Mouse (Mus musculus): ENCODE measurements around the gene Ak8.

The Ak8 gene

DNA sequence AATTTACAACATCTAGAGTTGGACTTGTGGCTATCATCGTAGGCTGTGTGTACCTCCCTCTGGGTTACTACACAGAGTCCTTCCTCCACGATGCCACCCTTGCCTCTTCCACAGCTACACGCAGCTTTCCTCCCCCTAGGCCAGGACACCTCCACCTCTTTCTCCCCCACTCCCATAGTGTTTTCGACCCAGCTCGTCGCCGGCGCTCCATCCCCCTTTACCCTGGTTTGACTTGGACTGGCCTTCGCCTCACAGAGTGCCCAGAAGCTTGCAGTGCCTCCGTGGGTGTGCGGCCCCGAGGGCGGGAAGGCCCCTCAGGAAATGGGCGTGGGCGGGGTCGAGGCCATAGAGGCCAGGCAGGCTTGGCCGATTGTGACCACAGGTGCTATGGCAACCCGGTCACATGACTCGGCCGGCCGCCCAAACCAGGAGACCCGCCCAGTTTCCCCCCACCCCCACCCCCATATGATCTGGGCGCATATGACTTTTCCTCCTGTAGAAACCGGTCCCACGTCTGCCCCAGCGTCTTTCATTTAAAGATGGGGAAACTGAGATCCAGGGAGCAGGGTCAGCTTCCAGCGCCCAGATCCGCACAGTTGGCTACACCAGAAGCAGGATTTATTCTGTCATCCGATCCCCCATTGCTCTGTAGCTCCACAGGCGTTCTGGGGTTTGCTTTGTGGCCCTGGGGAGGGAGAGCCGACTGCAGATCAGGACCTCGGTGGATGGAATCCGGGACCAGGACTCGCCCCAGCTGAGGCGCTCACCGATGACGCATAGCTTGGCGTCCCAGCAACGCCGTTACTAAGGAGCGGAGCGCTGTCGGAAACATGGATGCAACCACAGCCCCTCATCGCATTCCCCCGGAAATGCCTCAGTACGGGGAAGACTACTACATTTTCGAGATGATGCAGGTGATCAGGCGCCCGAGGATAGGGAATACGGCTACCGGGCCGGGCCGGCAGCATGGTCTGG is at the start of gene Ak8, which contains the start of gene Spaca9:
Gene Ak8, plus strand, starts transcription at position 804 of the 975 bp plus-strand sequence.
Gene Spaca9, minus strand, starts transcription at position 367 of the 975 bp plus-strand sequence.
- peak; percentile 94 for ATAC-seq (ENCODE audit: low TSS enrichment)

DNA sequence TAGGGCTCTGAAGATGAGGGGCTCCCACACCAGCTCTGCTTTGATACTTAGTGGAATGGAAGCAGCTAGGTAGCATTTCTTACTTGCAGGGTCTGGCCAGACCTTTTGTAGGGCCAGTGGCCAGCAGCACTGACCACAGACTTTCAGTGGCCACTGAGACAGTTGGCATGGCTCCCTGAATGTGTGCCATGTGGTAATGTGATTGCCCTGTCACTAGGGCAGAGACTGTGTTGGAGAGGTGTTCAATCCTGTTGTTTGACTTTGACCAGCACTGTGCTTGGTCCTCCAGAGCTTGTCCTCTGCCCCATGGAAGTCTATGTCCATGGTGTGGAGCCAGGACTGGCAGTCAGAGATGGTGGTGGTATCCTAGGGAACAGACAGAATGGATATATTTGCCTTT is 49.4 kb upstream of the Ak8 start:
- no peak for ATAC-seq (ENCODE audit: low TSS enrichment)

DNA sequence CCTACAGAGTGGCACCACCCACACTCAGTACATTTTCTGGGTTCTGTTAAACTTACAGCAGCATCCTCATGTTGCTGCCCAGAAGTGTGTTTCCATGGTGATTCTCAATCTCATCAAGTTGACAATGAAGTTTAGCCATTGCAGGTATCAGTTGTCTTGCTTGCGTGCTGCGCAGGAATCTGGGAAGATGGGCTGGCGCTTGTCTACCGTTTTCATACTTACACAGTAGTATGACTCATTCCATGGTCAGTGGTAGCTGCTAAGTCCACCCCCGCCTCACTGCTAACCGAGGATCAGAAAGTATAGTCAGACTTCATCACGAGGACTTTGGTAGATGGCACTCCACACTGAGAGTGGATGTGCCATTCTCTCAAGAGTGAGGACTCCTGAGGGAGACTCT is 46.6 kb upstream of the Ak8 start:
- ATAC-seq (ENCODE audit: low TSS enrichment): peak; percentile 97

DNA sequence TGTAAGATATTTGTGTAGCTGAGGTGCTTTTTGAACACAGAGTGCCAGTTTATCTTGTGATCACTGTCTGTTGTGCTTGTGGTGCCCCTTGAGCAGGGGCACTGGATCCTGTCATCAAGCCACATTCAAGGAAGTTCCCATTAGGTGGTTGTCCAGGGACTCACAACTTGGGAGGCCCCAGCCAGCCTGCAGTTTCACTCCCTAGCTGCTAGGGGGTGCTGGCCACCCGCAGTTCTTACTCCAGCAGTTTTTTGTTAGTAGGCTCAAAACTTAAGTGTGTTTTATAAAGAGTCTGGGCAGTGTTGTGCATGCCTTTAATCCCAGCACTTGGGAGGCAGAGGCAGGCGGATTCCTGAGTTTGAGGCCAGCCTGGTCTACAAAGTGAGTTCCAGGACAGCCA is 45.7 kb upstream of the Ak8 start:
- ATAC-seq (ENCODE audit: low TSS enrichment): no peak

DNA sequence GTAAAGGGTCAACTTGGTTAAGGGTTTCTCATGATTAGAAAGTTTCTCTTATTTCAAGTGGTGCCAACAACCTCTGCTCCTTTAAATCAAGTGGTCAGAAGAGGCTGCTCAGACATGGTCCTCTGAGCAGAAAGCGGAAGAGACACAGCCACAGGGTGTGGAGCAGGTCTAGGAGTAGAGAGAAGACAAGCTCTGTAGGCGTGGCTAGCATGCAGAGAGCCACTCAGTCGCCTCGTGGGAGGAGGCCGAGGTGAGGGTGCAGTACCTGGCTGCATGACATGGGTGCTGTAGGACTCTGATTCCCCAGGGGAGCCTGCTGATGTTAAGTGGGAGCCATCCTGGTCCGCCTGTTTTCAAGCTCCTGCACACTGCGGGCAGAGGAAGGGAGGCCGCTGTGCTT is 43.7 kb upstream of the Ak8 start:
- no peak for ATAC-seq (ENCODE audit: low TSS enrichment)

DNA sequence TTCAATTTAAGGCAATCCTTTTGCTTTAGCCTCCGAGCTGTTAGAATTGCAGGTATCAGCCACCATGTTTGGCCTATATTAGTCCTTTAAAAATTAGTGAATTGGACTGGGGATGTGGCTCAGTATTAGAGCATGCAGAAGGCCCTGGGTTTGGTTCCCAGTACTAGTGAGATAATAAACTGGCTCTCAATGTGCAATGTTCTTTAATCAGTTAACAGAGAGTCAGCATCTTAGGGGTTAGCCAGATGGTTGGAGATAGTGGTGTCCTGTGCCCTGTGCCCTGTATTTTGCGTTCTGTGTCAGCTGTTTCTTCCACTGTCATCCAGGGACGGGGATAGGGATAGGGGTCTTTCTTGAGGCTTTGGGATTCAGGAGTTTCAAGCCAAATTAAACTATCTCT is 37.1 kb upstream of the Ak8 start:
- ATAC-seq (ENCODE audit: low TSS enrichment): no peak

DNA sequence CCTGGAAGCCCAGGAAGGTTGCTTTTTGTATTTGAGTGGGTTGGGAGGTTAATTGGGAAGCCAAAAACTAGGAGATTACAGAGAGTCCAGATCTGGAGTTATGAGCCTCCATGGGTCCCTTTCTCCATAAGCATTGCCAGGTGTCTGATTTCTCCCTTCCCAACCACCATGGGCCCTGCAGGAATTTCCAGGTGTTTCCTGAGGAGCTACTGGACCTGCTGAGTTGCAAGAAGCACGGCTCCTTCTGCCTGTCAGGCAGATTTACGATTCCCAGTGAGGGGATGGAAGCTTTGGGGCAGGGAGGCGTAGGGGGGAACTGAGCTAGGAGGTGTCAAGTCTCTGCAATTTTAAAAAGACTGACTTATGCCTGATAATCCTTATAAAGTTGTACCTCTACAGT is 34.1 kb upstream of the Ak8 start:
- no peak for ATAC-seq (ENCODE audit: low TSS enrichment)

DNA sequence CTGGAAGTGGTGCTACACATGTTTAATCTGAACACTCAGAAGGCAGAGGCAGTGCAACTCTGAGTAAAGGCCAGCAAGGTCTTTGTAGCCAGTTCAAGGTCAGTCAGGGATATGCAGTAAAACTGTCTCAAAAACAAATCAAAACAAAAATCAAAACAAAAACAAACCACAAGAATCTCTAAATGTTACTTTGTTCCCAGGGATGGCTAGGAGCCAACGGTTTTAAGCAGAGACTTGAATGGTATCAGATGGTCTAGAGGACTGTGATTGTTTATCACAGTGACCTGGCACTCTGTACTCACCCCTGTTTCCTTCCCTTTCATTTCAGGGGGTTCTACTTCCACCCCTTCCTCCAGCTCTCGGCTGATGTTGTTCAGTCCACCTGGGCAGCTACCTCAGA is 28.5 kb upstream of the Ak8 start:
- no peak for ATAC-seq (ENCODE audit: low TSS enrichment)

DNA sequence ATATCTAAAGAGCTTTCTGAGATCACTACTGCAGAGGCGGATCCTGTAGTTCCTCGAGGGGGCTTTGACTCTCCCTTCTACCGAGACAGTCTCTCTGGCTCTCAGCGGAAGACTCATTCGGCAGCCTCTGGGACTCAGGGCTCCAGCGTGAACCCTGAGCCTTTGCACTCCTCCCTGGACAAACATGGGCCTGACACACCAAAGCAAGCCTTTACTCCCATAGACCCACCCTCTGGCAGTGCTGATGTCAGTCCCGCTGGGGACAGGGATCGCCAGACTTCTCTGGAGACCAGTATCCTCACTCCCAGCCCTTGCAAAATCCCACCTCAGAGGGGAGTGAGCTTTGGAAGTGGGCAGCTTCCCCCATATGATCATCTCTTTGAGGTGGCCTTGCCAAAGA is 24.0 kb upstream of the Ak8 start:
- no peak for ATAC-seq (ENCODE audit: low TSS enrichment)

DNA sequence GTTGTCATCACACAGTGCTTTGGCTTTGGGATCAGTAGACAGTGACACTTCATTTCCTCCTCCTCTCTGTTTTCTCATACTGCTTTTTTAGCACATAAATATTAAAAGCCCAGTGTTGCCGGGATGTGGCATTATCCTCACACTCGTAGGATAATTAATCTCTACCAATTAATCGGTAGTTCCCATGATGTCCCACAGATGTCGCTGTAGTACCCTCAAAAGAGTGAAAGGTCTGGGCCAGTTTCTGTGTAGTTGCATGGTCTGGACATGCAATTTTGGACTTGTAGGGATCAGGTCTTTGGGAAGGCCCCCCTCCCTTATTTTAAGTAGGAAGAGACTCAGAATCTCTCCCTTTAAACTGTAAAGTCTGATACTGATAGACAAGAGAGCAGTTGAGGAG is 19.3 kb upstream of the Ak8 start:
- no peak for ATAC-seq (ENCODE audit: low TSS enrichment)

DNA sequence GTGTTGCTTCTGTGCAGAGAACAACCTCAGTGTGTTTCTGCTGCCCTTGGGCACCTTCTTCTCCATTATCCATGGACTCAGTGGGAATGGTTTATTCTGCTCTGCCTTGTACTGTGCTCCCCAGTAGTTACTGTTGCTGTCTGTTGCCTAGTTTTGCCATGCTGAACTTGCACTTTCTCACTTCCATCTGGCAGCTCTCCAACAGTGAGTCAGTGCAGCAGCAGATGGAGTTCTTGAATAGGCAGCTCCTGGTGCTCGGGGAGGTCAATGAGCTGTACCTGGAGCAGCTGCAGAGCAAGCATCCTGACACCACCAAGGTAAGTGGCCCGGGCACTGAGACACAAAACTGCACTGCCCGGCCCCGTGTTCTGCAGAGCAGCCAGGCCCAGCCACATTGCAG is 18.2 kb upstream of the Ak8 start:
- ATAC-seq (ENCODE audit: low TSS enrichment): peak; percentile 53; the same call in 1 of the 2 replicates

DNA sequence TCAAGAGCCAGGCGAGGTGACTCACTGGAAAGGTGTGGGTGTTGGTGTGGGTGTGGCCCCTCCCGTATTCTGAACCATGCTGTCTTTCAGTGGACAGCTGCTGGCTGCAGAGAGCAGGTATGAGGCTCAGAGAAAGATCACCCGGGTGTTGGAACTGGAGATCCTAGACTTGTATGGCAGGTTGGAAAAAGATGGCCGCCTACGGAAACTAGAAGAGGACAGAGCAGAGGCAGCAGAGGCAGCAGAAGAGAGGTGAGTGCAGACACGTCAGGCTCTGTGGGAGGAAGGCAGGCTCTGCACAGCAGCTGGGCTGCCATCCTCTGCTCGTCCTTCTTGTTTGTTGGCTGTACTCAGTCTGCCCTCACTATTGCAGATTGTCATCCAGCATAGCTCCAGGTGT is 14.1 kb upstream of the Ak8 start:
- peak; percentile 61; the same call in 1 of the 2 replicates for ATAC-seq (ENCODE audit: low TSS enrichment)

DNA sequence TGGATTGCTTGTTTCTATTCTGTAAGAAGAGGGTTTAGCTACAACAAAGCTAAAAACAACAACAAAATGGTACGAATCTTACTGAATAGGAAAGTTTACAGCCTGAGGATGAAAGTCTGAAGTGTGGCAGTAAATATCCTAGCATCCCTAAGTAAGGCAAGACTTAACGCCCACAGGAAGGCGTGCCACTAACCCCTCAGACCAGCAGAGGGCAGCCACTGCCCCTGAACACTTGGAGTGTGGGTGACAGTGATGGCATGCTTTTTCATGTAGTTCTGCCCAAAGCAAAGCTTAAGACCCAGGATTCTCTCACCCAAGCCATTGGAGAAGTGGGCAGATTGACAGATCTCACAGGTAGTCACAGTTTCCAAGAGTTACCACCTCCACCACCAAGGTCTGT is 11.5 kb upstream of the Ak8 start:
- no peak for ATAC-seq (ENCODE audit: low TSS enrichment)

DNA sequence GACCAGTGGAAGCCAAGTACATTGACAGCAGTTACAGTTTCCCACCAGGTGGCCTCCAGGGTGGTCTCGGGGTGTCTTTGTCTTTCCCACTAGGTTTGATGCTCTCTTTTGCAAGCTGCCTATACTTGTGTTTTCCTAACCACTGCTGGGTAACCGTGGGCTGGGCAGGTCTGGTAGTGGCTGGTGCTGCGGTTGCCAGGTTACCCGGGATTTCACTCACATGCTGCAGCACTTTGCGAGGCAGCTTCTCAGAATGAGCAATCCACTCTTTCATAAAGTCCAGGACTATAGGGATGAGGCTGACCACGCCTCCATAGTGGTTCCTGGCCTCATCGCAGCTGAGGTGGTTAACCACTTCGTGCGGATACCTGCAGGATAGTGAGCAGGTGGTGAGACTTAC is 7.3 kb upstream of the Ak8 start:
- peak; percentile 38; the same call in 1 of the 2 replicates for ATAC-seq (ENCODE audit: low TSS enrichment)

DNA sequence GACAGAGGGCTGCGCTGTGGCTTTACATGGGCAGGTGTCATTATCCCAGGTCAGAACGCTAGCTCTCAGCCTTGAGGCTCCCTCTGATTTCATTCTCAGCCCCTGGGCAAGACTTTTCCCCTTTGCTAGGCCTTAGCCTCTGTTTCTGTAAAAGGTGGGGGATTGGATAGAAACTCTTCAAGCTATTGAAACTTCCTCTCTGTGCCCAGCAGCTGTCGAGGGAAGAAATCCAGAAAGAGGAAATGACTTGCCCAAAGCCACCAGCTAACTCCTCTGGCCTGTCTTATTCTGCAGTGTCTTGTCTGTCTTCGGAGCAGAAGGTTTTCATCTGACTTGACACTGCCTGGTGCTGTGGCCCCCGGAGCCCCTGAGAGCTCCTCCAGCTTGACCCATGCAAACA is 1.4 kb upstream of the Ak8 start:
- ATAC-seq (ENCODE audit: low TSS enrichment): no peak

DNA sequence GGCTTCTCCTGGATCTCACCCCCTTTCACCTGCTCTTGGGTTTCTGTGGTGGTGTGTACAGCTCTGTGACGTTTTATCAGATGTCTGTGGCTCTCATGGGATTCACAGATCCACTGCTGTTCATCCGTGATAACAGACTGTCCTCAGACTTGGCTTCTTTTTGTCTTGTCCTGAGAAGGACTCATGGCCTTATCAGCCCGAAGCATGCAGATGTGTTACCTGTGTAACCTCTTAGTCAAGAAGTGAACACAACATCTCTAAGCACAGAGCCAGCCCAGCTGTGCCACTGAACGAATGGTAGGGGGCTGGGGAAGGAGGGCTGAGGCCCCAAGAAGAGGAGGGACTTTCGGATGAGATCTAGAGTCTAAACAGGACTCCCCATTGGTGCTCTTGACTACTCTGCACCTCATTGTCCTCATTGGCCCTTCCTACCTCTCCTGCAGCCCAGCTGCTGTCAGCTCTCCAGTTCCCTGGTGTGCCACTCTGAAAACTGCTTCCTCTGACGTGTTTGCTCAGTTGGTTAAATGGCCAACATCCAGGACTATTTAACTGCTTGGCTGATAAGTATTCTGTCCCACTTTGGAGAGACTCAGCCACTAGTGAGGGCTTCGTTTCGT is 1.8 kb downstream of the Ak8 start:
- no peak for ATAC-seq (ENCODE audit: low TSS enrichment)

DNA sequence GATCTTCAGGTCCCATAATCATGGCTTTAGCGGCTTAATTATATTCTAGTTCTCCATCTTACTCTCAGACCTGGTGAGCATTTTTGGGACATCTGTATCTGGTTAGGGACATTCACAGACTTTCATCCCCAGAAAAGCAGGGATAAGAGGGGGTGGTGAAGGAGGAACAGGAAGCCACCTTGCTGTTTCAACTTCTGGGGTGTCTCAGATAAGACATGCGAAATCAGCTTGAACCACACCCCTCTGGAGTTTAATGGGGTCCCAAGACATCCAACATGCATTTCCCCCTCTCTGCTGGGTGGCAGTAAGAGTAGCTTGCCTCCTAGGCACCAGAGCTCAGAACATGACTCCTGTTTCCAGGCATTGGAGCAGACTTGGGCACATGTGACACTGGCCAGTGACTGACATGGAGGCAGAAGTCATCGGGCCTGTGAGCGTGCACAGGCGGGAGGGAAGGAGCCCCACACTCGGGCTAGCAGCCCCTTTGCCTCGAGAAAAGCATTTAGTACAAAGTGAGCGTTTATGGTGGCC is 6.2 kb downstream of the Ak8 start:
- no peak for ATAC-seq (ENCODE audit: low TSS enrichment)

DNA sequence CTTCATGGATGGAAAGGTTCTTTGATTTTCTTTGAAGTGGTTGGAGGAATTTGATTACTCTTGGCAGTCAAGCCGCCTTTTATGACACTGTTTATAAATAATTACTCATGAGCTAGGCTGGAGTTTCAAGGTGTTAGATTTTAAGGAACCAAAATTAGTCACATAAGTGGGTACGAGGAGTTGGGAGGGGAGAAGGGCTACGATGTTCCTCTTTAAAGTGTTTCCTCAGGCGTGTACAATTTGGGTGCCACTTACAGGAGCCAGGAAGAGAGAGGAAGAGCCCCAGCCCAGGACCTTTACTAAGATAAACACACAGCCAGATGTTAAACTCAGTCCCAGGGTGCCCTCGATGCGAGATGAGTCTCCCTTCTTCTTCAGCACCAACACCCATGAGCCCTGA is 6.8 kb downstream of the Ak8 start:
- no peak for ATAC-seq (ENCODE audit: low TSS enrichment)

DNA sequence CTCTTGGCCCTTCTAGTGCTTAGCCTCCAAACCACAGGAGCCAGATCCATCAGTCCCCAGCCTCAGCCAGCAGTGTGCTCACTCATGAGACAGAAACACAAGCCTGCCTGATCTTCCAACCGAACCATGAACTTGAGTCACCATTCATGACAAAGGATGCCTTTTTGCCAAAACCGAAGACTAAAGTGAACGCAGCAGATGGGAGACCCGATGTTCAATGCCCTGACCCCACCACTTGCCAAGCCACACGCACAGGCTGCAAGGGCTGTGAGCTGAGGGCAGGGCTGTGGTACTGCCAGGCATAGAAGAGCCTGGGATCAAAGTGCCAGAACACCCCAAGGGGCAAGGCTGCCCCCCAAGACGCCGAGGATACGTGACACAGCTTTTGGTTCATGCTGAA is 13.1 kb downstream of the Ak8 start:
- no peak for ATAC-seq (ENCODE audit: low TSS enrichment)

DNA sequence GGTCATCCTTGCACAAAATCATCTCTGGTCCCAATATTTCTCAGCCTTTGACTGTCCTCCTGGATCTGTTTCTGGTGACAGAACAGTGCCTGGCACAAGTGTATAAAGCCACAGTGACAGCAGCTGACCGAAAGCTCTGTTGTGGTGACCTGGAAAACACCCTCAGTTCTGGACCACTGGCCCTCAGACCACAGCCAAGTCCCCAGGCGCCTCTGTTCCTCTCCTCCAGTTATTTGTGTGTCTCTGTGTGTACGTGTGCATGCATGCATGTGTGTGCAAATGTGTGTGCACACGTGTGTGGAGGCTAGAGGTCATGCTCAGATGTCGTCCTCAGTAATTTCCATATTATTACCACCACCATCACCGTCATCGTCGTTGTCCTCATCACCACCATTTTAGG is 22.5 kb downstream of the Ak8 start:
- ATAC-seq (ENCODE audit: low TSS enrichment): no peak

DNA sequence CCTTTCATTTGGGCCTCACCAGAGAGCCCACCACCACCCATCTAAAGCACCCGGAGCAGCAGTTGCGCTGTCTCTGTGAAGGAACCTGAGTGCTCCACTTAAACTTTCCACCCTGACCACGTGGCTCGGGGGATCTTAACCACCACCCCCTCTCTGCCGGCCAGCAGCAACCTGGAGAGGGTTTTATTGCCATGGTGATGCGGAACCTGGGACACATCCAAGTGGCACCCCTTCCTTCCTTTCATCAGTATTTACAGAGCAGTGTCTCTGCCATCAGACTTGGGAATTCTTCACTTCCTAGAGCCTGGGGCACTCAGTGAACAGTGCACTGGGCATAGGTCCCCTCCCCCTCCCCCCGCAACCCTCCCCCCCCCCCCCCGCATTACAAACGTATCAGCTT is 23.9 kb downstream of the Ak8 start:
- ATAC-seq (ENCODE audit: low TSS enrichment): no peak

DNA sequence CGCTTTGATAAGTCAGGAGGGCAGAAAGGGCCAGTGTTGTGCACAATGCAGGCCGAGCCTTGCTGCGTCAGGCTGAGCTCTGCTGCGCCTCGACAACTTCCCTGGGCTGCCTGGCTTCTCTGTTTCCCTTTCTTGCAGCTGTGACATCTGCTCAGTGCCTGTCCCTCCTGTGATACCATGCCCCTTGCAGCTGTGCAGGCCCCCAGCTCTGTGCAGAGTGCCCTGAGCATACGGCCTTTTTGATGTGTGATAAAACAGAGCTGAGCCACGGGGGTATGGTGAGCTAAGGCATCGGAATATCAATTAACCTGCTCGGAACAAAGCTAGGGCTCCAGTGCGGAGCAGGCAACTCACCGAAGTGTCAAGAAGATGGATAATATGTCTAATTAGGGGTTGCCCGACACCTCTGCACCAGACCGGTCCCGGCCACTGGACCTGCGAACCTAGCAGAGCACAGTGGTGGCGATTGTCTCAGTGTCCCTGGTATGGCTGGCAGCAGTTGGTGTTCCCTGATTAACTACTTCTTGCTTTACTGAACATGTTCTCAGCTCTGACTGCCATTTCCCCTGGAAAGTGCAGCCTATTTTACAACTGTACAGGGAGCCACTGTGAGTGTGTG is 27.9 kb downstream of the Ak8 start:
- ATAC-seq (ENCODE audit: low TSS enrichment): no peak

DNA sequence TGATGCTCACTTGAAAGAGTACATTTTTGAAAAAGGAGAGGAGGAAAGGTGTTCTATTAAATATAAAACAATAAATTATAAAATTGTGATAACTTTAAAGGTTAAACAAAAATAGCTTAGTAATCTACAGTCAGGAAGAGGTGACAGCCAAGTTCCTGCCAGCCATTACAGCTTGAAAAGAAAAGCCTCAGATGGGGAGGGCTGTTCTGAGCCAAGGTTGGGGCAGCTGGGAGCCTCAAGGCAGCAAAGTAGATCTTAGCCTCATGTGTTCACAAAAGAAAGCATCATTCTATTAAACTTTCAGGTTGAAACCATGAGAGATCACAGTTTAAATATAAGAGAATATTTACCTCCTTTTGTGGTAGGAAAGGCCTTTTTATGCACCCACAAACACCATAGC is 30.7 kb downstream of the Ak8 start:
- no peak for ATAC-seq (ENCODE audit: low TSS enrichment)
